28 mouse cellular contexts compared by ENCODE assay signal in the genomic region with DNA sequence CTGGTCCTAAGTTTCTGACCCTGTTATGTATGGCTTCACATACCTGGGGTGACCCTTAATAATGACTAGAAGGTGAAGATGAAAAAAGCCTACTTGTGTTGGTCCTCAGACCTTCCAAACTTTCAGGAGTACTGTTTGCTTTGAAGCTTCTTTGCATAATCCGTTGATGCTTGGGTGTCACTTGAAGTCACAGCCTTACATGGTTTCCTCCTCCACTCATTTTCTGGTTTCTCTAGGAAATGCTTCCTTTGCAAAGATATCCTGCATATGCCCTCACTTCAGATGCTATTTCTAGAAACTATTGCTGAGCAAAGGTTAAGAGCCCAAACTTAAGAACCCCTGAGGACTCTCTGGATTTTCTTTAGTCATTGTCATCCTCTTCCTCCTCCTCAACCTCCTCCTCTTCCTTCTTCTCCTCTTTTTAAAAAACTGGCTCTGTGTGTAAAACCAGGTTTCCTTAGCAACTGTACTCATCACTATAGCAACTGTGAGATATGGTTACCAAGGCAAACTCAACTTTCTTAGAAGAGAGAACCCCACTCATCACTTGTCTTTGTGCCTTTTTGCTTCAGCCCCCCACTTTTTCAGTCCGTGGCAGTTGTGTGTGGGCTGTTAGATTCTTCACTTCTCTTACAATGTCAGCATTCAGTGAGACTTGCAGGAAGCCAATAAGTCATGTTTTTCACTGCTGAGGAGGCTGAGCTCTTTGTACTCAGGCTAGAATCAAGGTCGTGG. TPM values are rescaled to one million over a fixed set of nuclear protein-coding genes. Genes with fewer than 3 reads are reported as not detected.
DNase-seq lines count a peak whose midpoint lies in the region; ATAC-seq and TF ChIP-seq lines count a peak whose summit lies in the region.
"Had no signal": no experiment of that assay in that cellular context is flagged by ENCODE, and none has a peak within 500 bp of the region (broad histone marks: within the 10 kb centered on the region; RNA-seq: fewer than 3 reads in every experiment).

No protein-coding gene starts in this region.

- DNase-seq in forebrain, postnatal 0 days = peak; percentile 28
- DNase-seq in forebrain, embryonic 11.5 days (ENCODE audit: low spot score) = no peak
- peak; percentile 0 for DNase-seq in midbrain, postnatal 0 days (ENCODE audit: low spot score)
- DNase-seq in left cerebral cortex, adult 2 months (ENCODE audit: extremely low spot score in 1 of 2, low spot score in 2 of 2) = peak in 1 of 2 experiments; percentile 22
- DNase-seq in right cerebral cortex, postnatal 36 days (ENCODE audit: low spot score in 2 of 2) = peak; percentile 36 to 67
- no peak for DNase-seq in adrenal gland, adult 8-10 months
- no peak for DNase-seq in lung, postnatal 36 days
- DNase-seq: adrenal gland, postnatal 36 days; cerebellum, adult 18-20 months; cerebellum, postnatal 36 days; gastrocnemius, adult 2 months; kidney, postnatal 4 days; liver, postnatal 0 days; lung, postnatal 10 days; midbrain, embryonic 14.5 days; retina, postnatal 1 day had no signal

- no peak overlapping the region for H3K4me3 ChIP-seq in forebrain, postnatal 0 days (ENCODE audit: low read depth, low read length)
- H3K4me3 ChIP-seq in forebrain, embryonic 11.5 days (ENCODE audit: low read depth, low read length) = no peak overlapping the region
- H3K4me3 ChIP-seq in midbrain, postnatal 0 days (ENCODE audit: low read depth, low read length) = no peak overlapping the region
- no peak overlapping the region for H3K4me3 ChIP-seq in midbrain, embryonic 15.5 days
- no peak overlapping the region for H3K4me3 ChIP-seq in left cerebral cortex, adult 2 months
- H3K4me3 ChIP-seq: forebrain, embryonic 10.5 days; gastrocnemius, adult 2 months; heart, embryonic 13.5 days; limb, embryonic 10.5 days; stomach, embryonic 15.5 days had no signal

- no peak overlapping the region for H3K4me2 ChIP-seq in forebrain, postnatal 0 days (ENCODE audit: low read depth)
- H3K4me2 ChIP-seq in forebrain, embryonic 11.5 days (ENCODE audit: low read depth, low read length, severe bottlenecking) = no peak overlapping the region
- no peak overlapping the region for H3K4me2 ChIP-seq in midbrain, postnatal 0 days (ENCODE audit: low read depth, low read length, poor library complexity, severe bottlenecking)
- no peak overlapping the region for H3K4me2 ChIP-seq in midbrain, embryonic 15.5 days
- H3K4me2 ChIP-seq: heart, embryonic 13.5 days; hindbrain, embryonic 14.5 days; stomach, embryonic 15.5 days had no signal

- no peaks in the 10 kb centered on the region for H3K27me3 ChIP-seq in forebrain, postnatal 0 days (ENCODE audit: insufficient read depth, low read length)
- H3K27me3 ChIP-seq in forebrain, embryonic 11.5 days (ENCODE audit: control insufficient read depth, insufficient read depth, low read length) = no peaks in the 10 kb centered on the region
- H3K27me3 ChIP-seq in midbrain, postnatal 0 days (ENCODE audit: insufficient read depth, low read length) = no peaks in the 10 kb centered on the region
- no peaks in the 10 kb centered on the region for H3K27me3 ChIP-seq in midbrain, embryonic 15.5 days (replicated peaks)
- H3K27me3 ChIP-seq: heart, embryonic 13.5 days; stomach, embryonic 15.5 days had no signal

- no peaks in the 10 kb centered on the region for H3K36me3 ChIP-seq in forebrain, postnatal 0 days (ENCODE audit: insufficient read depth)
- no peaks in the 10 kb centered on the region for H3K36me3 ChIP-seq in forebrain, embryonic 11.5 days (ENCODE audit: control insufficient read depth, insufficient read depth, low read length)
- no peaks in the 10 kb centered on the region for H3K36me3 ChIP-seq in midbrain, postnatal 0 days (ENCODE audit: insufficient read depth, low read length)
- H3K36me3 ChIP-seq in midbrain, embryonic 15.5 days (replicated peaks) = no peaks in the 10 kb centered on the region
- H3K36me3 ChIP-seq: forebrain, embryonic 10.5 days; heart, embryonic 13.5 days; limb, embryonic 10.5 days; stomach, embryonic 15.5 days had no signal

- no peak overlapping the region for H3K9ac ChIP-seq in forebrain, postnatal 0 days
- no peak overlapping the region for H3K9ac ChIP-seq in forebrain, embryonic 11.5 days (ENCODE audit: low read length)
- no peak overlapping the region for H3K9ac ChIP-seq in midbrain, postnatal 0 days (replicated peaks; ENCODE audit: low read length, poor library complexity, severe bottlenecking)
- no peak overlapping the region for H3K9ac ChIP-seq in midbrain, embryonic 15.5 days
- H3K9ac ChIP-seq: heart, embryonic 13.5 days; hindbrain, embryonic 14.5 days; liver, postnatal 0 days; stomach, embryonic 15.5 days had no signal

- no peaks in the 10 kb centered on the region for H3K4me1 ChIP-seq in forebrain, postnatal 0 days (ENCODE audit: insufficient read depth)
- no peaks in the 10 kb centered on the region for H3K4me1 ChIP-seq in forebrain, embryonic 11.5 days (replicated peaks; ENCODE audit: control insufficient read depth, insufficient read depth, low read length)
- H3K4me1 ChIP-seq in midbrain, postnatal 0 days (ENCODE audit: insufficient read depth, low read length) = no peaks in the 10 kb centered on the region
- no peaks in the 10 kb centered on the region for H3K4me1 ChIP-seq in midbrain, embryonic 15.5 days
- H3K4me1 ChIP-seq: forebrain, embryonic 10.5 days; heart, embryonic 13.5 days; limb, embryonic 10.5 days; stomach, embryonic 15.5 days had no signal

- H3K27ac ChIP-seq in forebrain, postnatal 0 days (ENCODE audit: low read depth, low read length) = peak overlapping the region; percentile 54; the same call in 1 of the 2 replicates
- H3K27ac ChIP-seq in forebrain, embryonic 11.5 days (ENCODE audit: low read depth, low read length) = no peak overlapping the region
- H3K27ac ChIP-seq in midbrain, postnatal 0 days (ENCODE audit: low read depth, low read length) = no peak overlapping the region
- no peak overlapping the region for H3K27ac ChIP-seq in midbrain, embryonic 15.5 days
- H3K27ac ChIP-seq in left cerebral cortex, adult 2 months = peak overlapping the region; percentile 71
- H3K27ac ChIP-seq: forebrain, embryonic 10.5 days; gastrocnemius, adult 2 months; heart, embryonic 13.5 days; hindbrain, embryonic 14.5 days; limb, embryonic 10.5 days; stomach, embryonic 15.5 days had no signal

- ATAC-seq in forebrain, postnatal 0 days = peak; percentile 89
- ATAC-seq in forebrain, embryonic 11.5 days (replicated peaks; ENCODE audit: low FRiP score) = no peak
- no peak for ATAC-seq in midbrain, postnatal 0 days (ENCODE audit: low FRiP score)
- no peak for ATAC-seq in midbrain, embryonic 15.5 days (replicated peaks)
- ATAC-seq: activated CD4-positive, CD25-positive, alpha-beta regulatory T cell, adult 4 months; CD4-positive, CD25-positive, alpha-beta regulatory T cell, adult 4 months; liver, postnatal 0 days had no signal

- intact Hi-C loops in left cerebral cortex, adult 2 months (cut with DNase I) = loop anchor here (5.0 to 10.0 kb wide), 2 partner anchors 42 to 124 kb away; no protein-coding TSS in a partner anchor

- WGBS in forebrain, postnatal 0 days = 60% methylated on average over 3 of the region's 3 CpGs
- 85% methylated on average over 3 of the region's 3 CpGs for WGBS in forebrain, embryonic 11.5 days
- WGBS in midbrain, postnatal 0 days = 58% methylated on average over 3 of the region's 3 CpGs
- 73% methylated on average over 3 of the region's 3 CpGs for WGBS in midbrain, embryonic 15.5 days

- no peaks in the 10 kb centered on the region for H3K9me3 ChIP-seq in forebrain, postnatal 0 days (ENCODE audit: low read length)
- H3K9me3 ChIP-seq in forebrain, embryonic 11.5 days (ENCODE audit: control insufficient read depth, low read length) = no peaks in the 10 kb centered on the region
- no peaks in the 10 kb centered on the region for H3K9me3 ChIP-seq in midbrain, postnatal 0 days (ENCODE audit: low read length)
- peaks cover 3% of the 10 kb centered on the region; the same call in 1 of the 2 replicates for H3K9me3 ChIP-seq in midbrain, embryonic 15.5 days
- H3K9me3 ChIP-seq: limb, embryonic 10.5 days; stomach, embryonic 15.5 days had no signal

- TF ChIP-seq CTCF in forebrain, postnatal 0 days (IDR thresholded peaks at IDR 0.05; ENCODE audit: low read depth) = no peak
- TF ChIP-seq CTCF in midbrain, postnatal 0 days (IDR thresholded peaks at IDR 0.05) = no peak
- TF ChIP-seq CTCF in left cerebral cortex, adult 2 months (IDR thresholded peaks at IDR 0.05) = no peak

RNA-seq across cellular contexts. Expression of a gene that starts 59.2 kb away (rescaled TPM):
- total RNA-seq in forebrain, postnatal 0 days (2014; rRNA removed) = 0.85 and 1.8 TPM in 2 replicates
- 0.45 and 0.53 TPM in 2 replicates for polyA plus RNA-seq in forebrain, postnatal 0 days (2015; fragmentation: Nextera tagmentation; extraction: Ambion mirVana)
- 0.35 and 0.60 TPM in 2 replicates for polyA plus RNA-seq in forebrain, embryonic 11.5 days (2014; fragmentation: Nextera tagmentation; extraction: Ambion mirVana)
- 0.90 and 2.0 TPM in 2 replicates for total RNA-seq in midbrain, postnatal 0 days (2014; rRNA removed)
- polyA plus RNA-seq in midbrain, postnatal 0 days (2015; fragmentation: Nextera tagmentation; extraction: Ambion mirVana) = 0.47 and 0.90 TPM in 2 replicates
- 0.66 and 0.92 TPM in 2 replicates for polyA plus RNA-seq in midbrain, embryonic 15.5 days (2015; fragmentation: Nextera tagmentation; extraction: Ambion mirVana)
- 1 to 10 TPM in 1 of 2 experiments, under 1 TPM in 1; 0.77 to 1.5 TPM for total RNA-seq in left cerebral cortex, adult 2 months (2021)
- total RNA-seq in adrenal gland, adult 8-10 months (2022) = 1 to 10 TPM in 2 of 4 experiments, under 1 TPM in 2; 0.80 to 1.4 (median 1.2) TPM
- total RNA-seq: ES-E14; granulocyte monocyte progenitor cell, adult 5-6 weeks; neutrophil, adult 5-6 weeks had no signal
- polyA plus RNA-seq: activated CD4-positive, CD25-positive, alpha-beta regulatory T cell, adult 4 months; CD4-positive, CD25-positive, alpha-beta regulatory T cell, adult 4 months; liver, adult 2 months; liver, postnatal 0 days had no signal

Comparison
In these comparisons a context has a peak if more than half of its experiments do, and no peak if none do; other contexts are left out.
1. DNase-seq: peak in forebrain, postnatal 0 days (single experiment), midbrain, postnatal 0 days (single experiment) and right cerebral cortex, postnatal 36 days (2 of 2); none in forebrain, embryonic 11.5 days (single experiment), adrenal gland, adult 8-10 months (single experiment) and lung, postnatal 36 days (single experiment).
2. H3K27ac ChIP-seq: peak in forebrain, postnatal 0 days (single experiment) and left cerebral cortex, adult 2 months (single experiment); none in forebrain, embryonic 11.5 days (single experiment), midbrain, postnatal 0 days (single experiment) and midbrain, embryonic 15.5 days (single experiment).